Mouse (Mus musculus) embryonic fibroblast, embryonic 13.5 days (primary cell): ENCODE data around the gene Bmpr1a.

Experiments
- CTCF ChIP-seq: IDR thresholded peaks from 2 replicates; pipeline ENCODE4 v1.5.1; 2011; ENCODE audit warnings: mild to moderate bottlenecking, control low read depth, low read length, moderate library complexity, borderline replicate concordance; ENCODE audit not compliant: insufficient read depth
- POLR2A ChIP-seq: IDR thresholded peaks from 2 replicates; pipeline ENCODE4 v1.6.1; 2011; ENCODE audit warnings: low read depth, mild to moderate bottlenecking, control low read depth, low read length, moderate library complexity

DNA sequence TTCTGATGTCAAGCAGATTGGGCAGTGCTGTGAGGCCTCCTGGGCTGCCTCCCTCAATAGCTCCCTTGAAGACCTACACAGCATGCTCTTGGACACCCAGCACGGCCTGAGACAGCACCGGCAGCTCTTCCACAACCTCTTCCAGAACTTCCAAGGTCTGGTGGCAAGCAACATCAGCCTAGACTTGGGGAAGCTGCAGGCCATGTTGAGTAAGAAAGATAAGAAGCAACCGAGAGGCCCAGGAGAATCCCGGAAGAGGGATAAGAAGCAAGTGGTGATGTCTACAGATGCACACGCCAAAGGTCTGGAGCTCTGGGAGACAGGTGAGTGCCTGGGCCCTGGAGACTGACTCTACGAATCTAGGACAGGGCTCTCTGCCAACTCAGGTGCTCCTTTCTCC, 103.8 kb downstream of the Bmpr1a start:
- TF ChIP-seq CTCF = no peak
- TF ChIP-seq POLR2A = no peak
